Mouse (Mus musculus) CH12.LX (cell line): Measurements from ENCODE around the gene Napsa.

Experiments used
- KAT2A ChIP-seq: IDR thresholded peaks from 2 replicates; pipeline ENCODE4 v1.6.1; 2012; ENCODE audit warnings: low read length, improper control_type of control experiment, inconsistent platforms; ENCODE audit not compliant: insufficient replicate concordance
- POLR2A ChIP-seq: IDR thresholded peaks from 2 replicates; pipeline ENCODE4 v1.6.1; 2011; ENCODE audit warnings: low read depth, mild to moderate bottlenecking, improper control_type of control experiment, low read length
- TCF12 ChIP-seq: IDR thresholded peaks from 2 replicates; pipeline ENCODE4 v1.6.1; 2014; ENCODE audit warnings: low read depth, mild to moderate bottlenecking, inconsistent platforms, low read length, improper control_type of control experiment

GRCm38 (mm10) chr7:44582709-44583108 lies 10.5 kb downstream of the Napsa start:
- TF ChIP-seq KAT2A (no peak), TCF12 (no peak), POLR2A (no peak)
